Comparison of ENCODE assay signal across 25 mouse cellular contexts in the genomic region with DNA sequence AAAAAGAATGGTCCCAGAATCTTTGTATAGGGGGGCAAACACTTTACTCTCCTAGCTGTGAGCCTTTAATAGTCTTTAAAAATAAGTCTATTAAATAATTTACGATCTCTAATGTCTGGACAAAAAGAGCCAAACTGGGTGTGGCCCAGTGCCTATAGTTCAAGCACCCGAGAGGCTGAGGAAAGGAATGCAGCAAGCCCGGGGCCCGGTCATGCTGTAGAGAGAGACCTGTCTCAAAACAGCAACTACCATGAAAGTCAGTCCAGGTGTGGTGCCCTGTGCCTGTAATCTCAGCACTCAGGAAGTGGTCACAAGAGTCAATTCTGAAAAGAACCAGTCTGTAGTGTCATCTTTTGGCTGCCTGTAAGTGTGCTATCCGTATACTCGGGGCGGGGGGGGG.
DNase-seq lines count a peak whose midpoint lies in the region; ATAC-seq lines count a peak whose summit lies in the region.
"Had no signal": no experiment of that assay in that cellular context is flagged by ENCODE, and none has a peak within 500 bp of the region (broad histone marks: within the 10 kb centered on the region; RNA-seq: fewer than 3 reads in every experiment).

No protein-coding gene starts in this region.

- H3K4me3 ChIP-seq in forebrain, embryonic 11.5 days (ENCODE audit: low read depth, low read length) = no peak overlapping the region
- no peak overlapping the region for H3K4me3 ChIP-seq in forebrain, embryonic 16.5 days (replicated peaks; ENCODE audit: low read length)
- H3K4me3 ChIP-seq in neural tube, embryonic 11.5 days (ENCODE audit: low read depth, low read length) = no peak overlapping the region
- H3K4me3 ChIP-seq: embryonic facial prominence, embryonic 13.5 days; embryonic facial prominence, embryonic 15.5 days; erythroblast, embryonic 14.5 days; forebrain, embryonic 10.5 days; forebrain, embryonic 13.5 days; forebrain, embryonic 15.5 days had no signal

- H3K4me1 ChIP-seq in forebrain, embryonic 11.5 days (replicated peaks; ENCODE audit: control insufficient read depth, insufficient read depth, low read length) = no peaks in the 10 kb centered on the region
- no peaks in the 10 kb centered on the region for H3K4me1 ChIP-seq in forebrain, embryonic 16.5 days (replicated peaks; ENCODE audit: control insufficient read depth, insufficient read depth, low read length)
- H3K4me1 ChIP-seq in neural tube, embryonic 11.5 days (ENCODE audit: control insufficient read depth, insufficient read depth, low read length) = no peaks in the 10 kb centered on the region
- H3K4me1 ChIP-seq: embryonic facial prominence, embryonic 13.5 days; embryonic facial prominence, embryonic 15.5 days; forebrain, embryonic 10.5 days; forebrain, embryonic 13.5 days; forebrain, embryonic 15.5 days had no signal

- H3K9me3 ChIP-seq in forebrain, embryonic 11.5 days (ENCODE audit: control insufficient read depth, low read length) = no peaks in the 10 kb centered on the region
- no peaks in the 10 kb centered on the region for H3K9me3 ChIP-seq in forebrain, embryonic 16.5 days (ENCODE audit: control insufficient read depth, low read length)
- H3K9me3 ChIP-seq in neural tube, embryonic 11.5 days (ENCODE audit: control insufficient read depth, low read length) = no peaks in the 10 kb centered on the region
- H3K9me3 ChIP-seq: embryonic facial prominence, embryonic 13.5 days; embryonic facial prominence, embryonic 15.5 days; forebrain, embryonic 10.5 days; forebrain, embryonic 13.5 days; forebrain, embryonic 15.5 days had no signal

- peaks cover 5% of the 10 kb centered on the region; the same call in 1 of the 2 replicates for H3K36me3 ChIP-seq in forebrain, embryonic 11.5 days (ENCODE audit: control insufficient read depth, insufficient read depth, low read length)
- H3K36me3 ChIP-seq in forebrain, embryonic 16.5 days (ENCODE audit: control insufficient read depth, insufficient read depth) = peaks cover 18% of the 10 kb centered on the region
- peaks cover 3% of the 10 kb centered on the region for H3K36me3 ChIP-seq in neural tube, embryonic 11.5 days (ENCODE audit: control insufficient read depth, insufficient read depth, low read length)

- WGBS in forebrain, embryonic 11.5 days = 87% methylated on average over 7 of the region's 7 CpGs
- 80% methylated on average over 7 of the region's 7 CpGs for WGBS in forebrain, embryonic 16.5 days
- 72% methylated on average over 7 of the region's 7 CpGs for WGBS in neural tube, embryonic 11.5 days

- H3K4me2 ChIP-seq in forebrain, embryonic 11.5 days (ENCODE audit: low read depth, low read length, severe bottlenecking) = no peak overlapping the region
- no peak overlapping the region for H3K4me2 ChIP-seq in forebrain, embryonic 16.5 days (ENCODE audit: low read length)
- H3K4me2 ChIP-seq in neural tube, embryonic 11.5 days (ENCODE audit: low read depth) = no peak overlapping the region
- H3K4me2 ChIP-seq: embryonic facial prominence, embryonic 13.5 days; embryonic facial prominence, embryonic 15.5 days; forebrain, embryonic 13.5 days; forebrain, embryonic 15.5 days had no signal

- H3K27ac ChIP-seq in forebrain, embryonic 11.5 days (ENCODE audit: low read depth, low read length) = no peak overlapping the region
- no peak overlapping the region for H3K27ac ChIP-seq in forebrain, embryonic 16.5 days (ENCODE audit: low read length)
- H3K27ac ChIP-seq in neural tube, embryonic 11.5 days (ENCODE audit: low read depth, low read length) = no peak overlapping the region
- H3K27ac ChIP-seq: embryonic facial prominence, embryonic 13.5 days; embryonic facial prominence, embryonic 15.5 days; forebrain, embryonic 10.5 days; forebrain, embryonic 13.5 days; forebrain, embryonic 15.5 days had no signal

- ATAC-seq in forebrain, embryonic 11.5 days (replicated peaks; ENCODE audit: low FRiP score) = no peak
- ATAC-seq in forebrain, embryonic 16.5 days = no peak
- peak; percentile 23; the same call in 1 of the 2 replicates for ATAC-seq in neural tube, embryonic 11.5 days (ENCODE audit: insufficient read depth, low FRiP score, low TSS enrichment)
- ATAC-seq: CD4-positive, CD25-positive, alpha-beta regulatory T cell, adult 4 months; forebrain, embryonic 13.5 days; forebrain, embryonic 15.5 days had no signal

- no peak overlapping the region for H3K9ac ChIP-seq in forebrain, embryonic 11.5 days (ENCODE audit: low read length)
- no peak overlapping the region for H3K9ac ChIP-seq in forebrain, embryonic 16.5 days (replicated peaks; ENCODE audit: low read depth, low read length)
- no peak overlapping the region for H3K9ac ChIP-seq in neural tube, embryonic 11.5 days (ENCODE audit: low read length)
- H3K9ac ChIP-seq: embryonic facial prominence, embryonic 13.5 days; embryonic facial prominence, embryonic 15.5 days; forebrain, embryonic 13.5 days; forebrain, embryonic 15.5 days had no signal

- DNase-seq in forebrain, embryonic 11.5 days (ENCODE audit: low spot score) = peak; percentile 28
- no peak for DNase-seq in neural tube, embryonic 11.5 days (ENCODE audit: low spot score)
- DNase-seq in neural tube, embryonic 10.5 days (ENCODE audit: extremely low spot score, low spot score) = no peak
- peak; percentile 45 for DNase-seq in ZHBTc4 (ENCODE audit: low read depth, low spot score)
- DNase-seq in spleen, postnatal 36 days (ENCODE audit: low spot score in 2 of 2) = no peak
- DNase-seq: adrenal gland, adult 2 months; adrenal gland, postnatal 10 days; adrenal gland, postnatal 25 days; B cell, adult 2 months; cerebellum, adult 11 months; cerebellum, adult 18-20 months; cerebellum, adult 8-10 months; cerebellum, adult 9-11 months; cerebellum, postnatal 14 days; cerebellum, postnatal 36 days; embryo, embryonic 11 days had no signal

- H3K27me3 ChIP-seq in forebrain, embryonic 11.5 days (ENCODE audit: control insufficient read depth, insufficient read depth, low read length) = no peaks in the 10 kb centered on the region
- no peaks in the 10 kb centered on the region for H3K27me3 ChIP-seq in forebrain, embryonic 16.5 days (replicated peaks; ENCODE audit: control insufficient read depth, insufficient read depth, low read length)
- no peaks in the 10 kb centered on the region for H3K27me3 ChIP-seq in neural tube, embryonic 11.5 days (ENCODE audit: control insufficient read depth, insufficient read depth, low read length)
- H3K27me3 ChIP-seq: CH12.LX; embryonic facial prominence, embryonic 13.5 days; embryonic facial prominence, embryonic 15.5 days; forebrain, embryonic 13.5 days; forebrain, embryonic 15.5 days had no signal

Comparison
In these comparisons a context has a peak if more than half of its experiments do, and no peak if none do; other contexts are left out.
1. DNase-seq: peak in forebrain, embryonic 11.5 days (single experiment) and ZHBTc4 (single experiment); none in neural tube, embryonic 11.5 days (single experiment), neural tube, embryonic 10.5 days (single experiment) and spleen, postnatal 36 days (0 of 2).